Mouse (Mus musculus) liver, postnatal 0 days (tissue): ENCODE measurements around the gene Lst1.

Source experiments
- CTCF ChIP-seq: sonication (generic); IDR thresholded peaks from 2 replicates; pipeline ENCODE4 v1.5.1; 2016; ENCODE audit warnings: antibody characterized with exemption, low read depth
- EP300 ChIP-seq: IDR thresholded peaks from 2 replicates; pipeline ENCODE4 v1.6.1; 2016; ENCODE audit warnings: antibody characterized with exemption, low read depth, mild to moderate bottlenecking

GRCm38 (mm10) chr17:35172445-35173234 is 15.6 kb downstream of the Lst1 start:
- no peak for TF ChIP-seq CTCF
- TF ChIP-seq EP300: no peak
